Mouse (Mus musculus) splenic B cell, adult 2 months (primary cell): ENCODE measurements at regions not wholly inside any gene's neighbourhood (a gene's known extent, or its start where the extent isn't known, plus 50 kb on each side); places are given as distances from the start of the nearest gene placed in this dataset.

Source experiments
- DNase-seq: peaks from one replicate; pipeline ENCODE4 v3.0.0-alpha.2; 2011; ENCODE audit warnings: low read depth, low spot score
- H3K27me3 ChIP-seq: 2 replicates; pipeline ENCODE4 v1.6.1; 2012; ENCODE audit warnings: mild to moderate bottlenecking, low read length, moderate library complexity, mixed read lengths; ENCODE audit not compliant: control insufficient read depth, poor library complexity, insufficient read depth, severe bottlenecking
- H3K36me3 ChIP-seq: 2 replicates; pipeline ENCODE4 v1.6.1; 2012; ENCODE audit warnings: mild to moderate bottlenecking, low read length, moderate library complexity, mixed read lengths; ENCODE audit not compliant: control insufficient read depth, poor library complexity, insufficient read depth, severe bottlenecking

GRCm38 (mm10) chr17:63802846-63803245, 60.0 kb upstream of the Fer start:
- no peaks in the 10 kb centered on the region for H3K27me3 ChIP-seq

GRCm38 (mm10) chr17:63803599-63803998, 59.3 kb upstream of the Fer start:
- no peaks in the 10 kb centered on the region for H3K27me3 ChIP-seq
- DNase-seq = peak; percentile 58
- H3K36me3 ChIP-seq = no peaks in the 10 kb centered on the region

More at GRCm38 (mm10) chr17:63802846-63803245, 60.0 kb upstream of the Fer start:
- no peaks in the 10 kb centered on the region for H3K36me3 ChIP-seq
- no peak for DNase-seq

GRCm38 (mm10) chr17:63804416-63804815, 58.4 kb upstream of the Fer start:
- Histone ChIP-seq H3K36me3 (no peaks in the 10 kb centered on the region), H3K27me3 (no peaks in the 10 kb centered on the region)
- DNase-seq = no peak

GRCm38 (mm10) chr17:63806360-63806759, 56.5 kb upstream of the Fer start:
- H3K36me3 ChIP-seq = no peaks in the 10 kb centered on the region
- DNase-seq = no peak
- no peaks in the 10 kb centered on the region for H3K27me3 ChIP-seq

GRCm38 (mm10) chr17:63807590-63808228, 55.2 kb upstream of the Fer start:
- no peak for DNase-seq
- Histone ChIP-seq H3K36me3 (no peaks in the 10 kb centered on the region), H3K27me3 (no peaks in the 10 kb centered on the region)

- Histone ChIP-seq H3K27me3 (no peaks in the 10 kb centered on the region), H3K36me3 (no peaks in the 10 kb centered on the region)
- no peak for DNase-seq
Measured at GRCm38 (mm10) chr17:63808756-63809155, 54.1 kb upstream of the Fer start.

GRCm38 (mm10) chr17:63811246-63811785, 51.5 kb upstream of the Fer start:
- H3K36me3 ChIP-seq = no peaks in the 10 kb centered on the region
- no peaks in the 10 kb centered on the region for H3K27me3 ChIP-seq
- no peak for DNase-seq

- DNase-seq = no peak
- H3K27me3 ChIP-seq = no peaks in the 10 kb centered on the region
Measured at GRCm38 (mm10) chr17:63812586-63812985, 50.3 kb upstream of the Fer start.

More at GRCm38 (mm10) chr17:63812586-63812985, 50.3 kb upstream of the Fer start:
- no peaks in the 10 kb centered on the region for H3K36me3 ChIP-seq
